Mouse (Mus musculus) midbrain, embryonic 14.5 days (tissue): ENCODE data around the gene Rab43. TPM values are rescaled to one million over a fixed set of nuclear protein-coding genes. Genes with fewer than 3 reads are reported as not detected.
A peak's percentile ranks its signal among the peaks of the same experiment; 100 is the strongest.

Experiments
- ATAC-seq: fragments of 200-750 bp; cut with Nextera tagmentation; 2 replicates; pipeline ENCODE4 v1.8.0; 2017; ENCODE audit warnings: moderate number of reproducible peaks, moderate library complexity; ENCODE audit not compliant: low FRiP score, low TSS enrichment
- DNase-seq: peaks from one replicate; pipeline ENCODE4 v3.0.0-alpha.2; 2015
- H3K27ac ChIP-seq: fragments of 300-500 bp; sonication (generic); replicated peaks from 2 replicates; pipeline ENCODE4 v1.5.1; 2014; ENCODE audit warnings: mild to moderate bottlenecking, low read depth, low read length, moderate library complexity
- H3K27me3 ChIP-seq: fragments of 300-500 bp; sonication (generic); 2 replicates; pipeline ENCODE4 v1.6.1; 2014; ENCODE audit warnings: low read length, control low read depth, mixed read lengths; ENCODE audit not compliant: control insufficient read depth, insufficient read depth
- H3K36me3 ChIP-seq: fragments of 300-500 bp; sonication (generic); 2 replicates; pipeline ENCODE4 v1.6.1; 2014; ENCODE audit warnings: low read length, control low read depth; ENCODE audit not compliant: control insufficient read depth, insufficient read depth
- H3K4me1 ChIP-seq: fragments of 300-500 bp; sonication (generic); 2 replicates; pipeline ENCODE4 v1.6.1; 2014; ENCODE audit warnings: mild to moderate bottlenecking, antibody characterized with exemption, low read length, control low read depth; ENCODE audit not compliant: control insufficient read depth, insufficient read depth
- H3K4me2 ChIP-seq: fragments of 300-500 bp; sonication (generic); 2 replicates; pipeline ENCODE4 v1.6.1; 2014; ENCODE audit warnings: mild to moderate bottlenecking, low read length, moderate library complexity
- H3K4me3 ChIP-seq: fragments of 300-500 bp; sonication (generic); replicated peaks from 2 replicates; pipeline ENCODE4 v1.5.1; 2014; ENCODE audit warnings: low read depth, low read length
- H3K9ac ChIP-seq: fragments of 300-500 bp; sonication (generic); replicated peaks from 2 replicates; pipeline ENCODE4 v1.6.1; 2014; ENCODE audit warnings: mild to moderate bottlenecking, low read length, moderate library complexity
- H3K9me3 ChIP-seq: fragments of 300-500 bp; sonication (generic); 2 replicates; pipeline ENCODE4 v1.6.1; 2016; ENCODE audit warnings: low read length, control low read depth, mixed read lengths; ENCODE audit not compliant: control insufficient read depth
- WGBS: fragments of 180-500 bp; shearing (Covaris S2); extraction: QIAGEN DNeasy Blood & Tissue Kit; methylation state at CpG from one replicate; pipeline ENCODE4 v1.1.7; 2014; 5-methylcytosine and 5-hydroxymethylcytosine counted together
- polyA plus RNA-seq: library from polyadenylated mRNA; unstranded; fragments of >200 nt; fragmentation: Nextera tagmentation; extraction: Ambion mirVana; gene quantifications from 2 replicates; pipeline ENCODE4 v1.2.1, GENCODE M21; 2014

The Rab43 gene
- polyA plus RNA-seq, 1 experiment from 2014 or later: 9.2 TPM

DNA sequence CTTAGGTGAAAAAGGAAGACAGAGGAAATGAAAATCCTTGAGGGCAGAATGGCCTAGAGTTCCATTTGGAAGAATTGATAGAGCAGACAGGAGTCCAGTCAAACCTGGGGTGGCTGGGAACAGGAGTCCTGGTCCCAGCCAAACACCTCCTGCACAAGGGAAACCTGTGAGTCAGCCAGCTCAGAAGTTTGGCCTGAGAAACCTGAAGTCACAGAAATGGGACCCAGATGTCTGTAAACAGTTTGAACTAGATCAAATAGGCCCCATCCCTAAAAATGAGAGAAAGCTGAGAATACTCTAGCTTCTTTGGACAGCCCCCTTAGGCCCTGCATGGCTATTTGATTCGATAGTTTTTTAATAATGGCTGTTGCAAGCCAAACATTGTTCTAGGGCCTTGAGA is 692 bp upstream of the Rab43 start:
- Histone ChIP-seq H3K36me3 (peaks cover 34% of the 10 kb centered on the region), H3K27ac (no peak overlapping the region), H3K9ac (no peak overlapping the region), H3K4me2 (peak overlapping the region; percentile 93; the same call in 1 of the 2 replicates), H3K27me3 (no peaks in the 10 kb centered on the region), H3K4me3 (no peak overlapping the region), H3K4me1 (peaks cover 8% of the 10 kb centered on the region; the same call in 1 of the 2 replicates), H3K9me3 (no peaks in the 10 kb centered on the region)
- ATAC-seq: no peak
- DNase-seq: no peak
- WGBS: 76% methylated on average over 1 of the region's 1 CpGs

- WGBS: under 1% methylated on average over 77 of the region's 77 CpGs
Measured at GRCm38 (mm10) chr6:87810713-87811669, 973 bp downstream of the Rab43 start.

DNA sequence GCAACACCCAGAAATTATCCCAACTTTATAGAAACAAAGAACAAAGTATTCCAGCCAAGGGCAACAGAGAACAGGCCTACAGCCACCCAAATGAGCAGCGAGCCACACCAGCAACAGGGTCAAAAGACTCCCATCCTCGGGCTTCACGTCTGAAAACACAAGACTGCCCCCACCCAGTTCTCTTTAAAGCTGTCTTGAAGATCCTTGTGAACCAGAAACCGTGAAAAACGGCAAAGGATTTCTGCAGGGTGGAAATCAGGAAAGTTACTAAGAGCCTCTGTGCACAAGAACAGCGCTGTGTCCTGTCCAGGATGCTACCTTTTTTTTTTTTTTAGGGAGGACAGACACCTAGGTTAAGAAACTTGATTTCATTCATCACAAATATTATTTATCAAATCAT is 1.7 kb downstream of the Rab43 start:
- Histone ChIP-seq H3K27me3 (no peaks in the 10 kb centered on the region), H3K4me2 (peak overlapping the region; percentile 93), H3K27ac (no peak overlapping the region), H3K9me3 (no peaks in the 10 kb centered on the region), H3K36me3 (peaks cover 15% of the 10 kb centered on the region), H3K4me1 (peaks cover 8% of the 10 kb centered on the region; the same call in 1 of the 2 replicates), H3K9ac (no peak overlapping the region), H3K4me3 (peak overlapping the region; percentile 66)
- DNase-seq (no peak), ATAC-seq (no peak)
- WGBS: 32% methylated on average over 6 of the region's 6 CpGs

More at GRCm38 (mm10) chr6:87810713-87811669, 973 bp downstream of the Rab43 start:
- peak overlapping the region; percentile 60 for H3K27ac ChIP-seq
- DNase-seq (peak; percentile 68), ATAC-seq (peak; percentile 24)
- H3K9ac ChIP-seq: peak overlapping the region; percentile 73
- H3K36me3 ChIP-seq: peaks cover 20% of the 10 kb centered on the region
- H3K4me3 ChIP-seq: peak overlapping the region; percentile 66
- no peaks in the 10 kb centered on the region for H3K9me3 ChIP-seq
- H3K4me2 ChIP-seq: peak overlapping the region; percentile 93
- H3K4me1 ChIP-seq: peaks cover 8% of the 10 kb centered on the region; the same call in 1 of the 2 replicates
- H3K27me3 ChIP-seq: no peaks in the 10 kb centered on the region

DNA sequence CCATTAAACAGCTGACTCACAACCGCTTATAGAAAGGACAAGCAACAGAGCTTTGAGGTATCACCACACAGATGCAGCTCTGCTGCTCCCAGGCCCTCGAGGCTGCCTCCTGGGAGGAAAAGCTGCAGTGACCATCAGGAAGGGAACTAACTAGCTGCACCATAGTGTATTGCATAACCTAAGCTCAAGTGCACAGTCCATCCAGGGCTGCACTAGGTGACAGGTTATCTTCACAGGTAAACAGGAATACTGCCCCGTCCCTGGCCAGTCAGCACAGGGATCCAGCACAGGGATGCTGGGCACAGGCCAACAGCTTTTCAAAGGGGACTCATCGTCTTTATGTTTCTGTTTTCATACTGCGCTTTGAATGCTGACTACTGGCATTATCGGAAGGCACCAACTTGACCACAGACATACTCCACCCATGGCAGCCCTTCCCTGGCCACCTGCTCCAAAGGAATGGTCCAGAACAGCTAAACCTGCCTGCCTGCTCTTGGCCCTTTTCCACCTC is 2.3 kb downstream of the Rab43 start:
- Histone ChIP-seq H3K9ac (no peak overlapping the region), H3K4me2 (no peak overlapping the region)
- no peak for DNase-seq

DNA sequence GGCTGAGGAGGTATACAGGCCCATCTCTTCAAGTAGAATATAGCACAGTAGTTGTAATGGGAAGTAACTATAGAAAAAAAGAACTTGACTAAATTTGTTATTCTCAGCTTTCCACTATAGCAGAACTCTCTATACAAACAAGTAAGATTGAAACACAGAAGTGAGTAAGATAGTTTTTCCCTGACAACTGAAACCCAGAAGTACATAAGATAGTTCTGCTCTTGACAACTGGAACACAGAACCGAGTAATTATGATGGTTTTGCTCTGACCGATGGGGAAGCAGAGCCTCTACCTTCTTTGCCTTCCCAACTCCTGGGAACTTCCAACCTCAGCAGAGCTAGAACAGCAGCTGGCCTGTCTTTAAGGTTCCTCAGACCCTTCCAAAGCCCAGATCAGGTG is 2.8 kb downstream of the Rab43 start:
- Histone ChIP-seq H3K9ac (no peak overlapping the region), H3K4me3 (no peak overlapping the region), H3K4me1 (peaks cover 8% of the 10 kb centered on the region; the same call in 1 of the 2 replicates), H3K27me3 (no peaks in the 10 kb centered on the region), H3K36me3 (peaks cover 6% of the 10 kb centered on the region), H3K27ac (no peak overlapping the region), H3K9me3 (no peaks in the 10 kb centered on the region), H3K4me2 (no peak overlapping the region)
- DNase-seq: no peak
- 84% methylated on average over 2 of the region's 2 CpGs for WGBS
- ATAC-seq: no peak

More for the DNA sequence above, 2.3 kb downstream of the Rab43 start:
- Histone ChIP-seq H3K27ac (no peak overlapping the region), H3K9me3 (no peaks in the 10 kb centered on the region), H3K27me3 (no peaks in the 10 kb centered on the region), H3K4me1 (peaks cover 8% of the 10 kb centered on the region; the same call in 1 of the 2 replicates), H3K4me3 (no peak overlapping the region), H3K36me3 (peaks cover 11% of the 10 kb centered on the region)
- 95% methylated on average over 6 of the region's 6 CpGs for WGBS
- ATAC-seq: no peak

DNA sequence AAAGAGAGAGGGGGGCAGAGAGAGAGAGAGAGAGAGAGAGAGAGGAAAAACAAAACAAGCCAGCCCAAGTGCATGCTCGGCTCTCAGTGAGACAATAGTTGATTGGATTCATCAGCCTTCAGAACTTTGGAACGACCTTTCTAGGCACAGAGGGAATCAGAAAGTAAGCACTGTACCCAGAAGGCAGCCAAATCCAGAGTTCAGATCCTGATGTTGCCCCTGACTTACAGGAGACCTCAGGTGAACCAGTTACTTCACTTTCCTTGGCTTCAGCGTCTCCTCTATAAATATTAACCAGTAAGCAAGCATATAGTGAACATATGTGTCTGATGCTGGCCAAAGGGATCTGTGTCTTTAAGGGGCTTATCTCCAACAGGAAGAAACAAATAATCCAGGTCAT is 3.4 kb downstream of the Rab43 start:
- no peak overlapping the region for H3K27ac ChIP-seq
- H3K4me3 ChIP-seq: no peak overlapping the region
- no peaks in the 10 kb centered on the region for H3K27me3 ChIP-seq
- 82% methylated on average over 3 of the region's 3 CpGs for WGBS
- no peaks in the 10 kb centered on the region for H3K9me3 ChIP-seq
- peaks cover 8% of the 10 kb centered on the region; the same call in 1 of the 2 replicates for H3K4me1 ChIP-seq
- ATAC-seq (no peak), DNase-seq (no peak)
- no peak overlapping the region for H3K9ac ChIP-seq
- no peak overlapping the region for H3K4me2 ChIP-seq
- H3K36me3 ChIP-seq: peaks cover 5% of the 10 kb centered on the region; the same call in 1 of the 2 replicates

DNA sequence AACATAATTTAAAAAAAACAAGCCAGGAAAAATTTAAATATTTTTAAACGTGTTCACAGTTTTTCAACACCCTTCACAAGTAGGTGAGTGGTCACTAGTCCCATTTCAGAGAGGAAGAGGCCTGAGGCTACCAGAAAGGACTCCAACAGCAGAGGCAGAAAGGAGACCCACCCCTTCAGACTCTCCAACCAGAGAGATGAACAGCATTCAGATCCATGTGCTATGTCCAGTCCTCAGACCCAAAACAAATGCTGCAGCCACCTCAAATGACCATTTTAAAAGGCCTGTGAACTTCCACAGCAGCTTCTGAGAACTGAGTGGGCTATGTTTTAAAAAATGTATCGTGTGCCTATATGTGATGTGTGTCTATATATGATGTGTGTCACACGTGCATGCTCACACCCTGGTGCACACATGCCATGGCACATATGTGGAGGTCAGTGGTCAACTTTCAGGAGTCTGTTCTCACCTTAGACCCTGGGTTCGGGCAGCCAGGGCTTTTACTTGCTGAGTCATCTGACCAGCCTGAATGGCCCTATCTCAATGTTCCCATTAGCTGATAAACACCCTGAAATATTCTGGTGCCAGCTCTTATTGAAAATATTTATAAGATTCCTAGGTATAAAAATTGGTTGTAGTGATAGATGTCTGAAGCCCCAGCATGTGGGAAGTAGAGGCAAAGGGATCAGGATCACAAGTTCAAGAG is 4.1 kb downstream of the Rab43 start:
- DNase-seq (no peak), ATAC-seq (no peak)
- 85% methylated on average over 4 of the region's 4 CpGs for WGBS
- Histone ChIP-seq H3K27me3 (no peaks in the 10 kb centered on the region), H3K36me3 (0 out of 2 replicates have a peak, but pooled peaks cover 2% of the 10 kb centered on the region), H3K4me2 (no peak overlapping the region), H3K27ac (no peak overlapping the region), H3K4me3 (no peak overlapping the region), H3K9ac (no peak overlapping the region), H3K9me3 (no peaks in the 10 kb centered on the region), H3K4me1 (peaks cover 8% of the 10 kb centered on the region; the same call in 1 of the 2 replicates)

DNA sequence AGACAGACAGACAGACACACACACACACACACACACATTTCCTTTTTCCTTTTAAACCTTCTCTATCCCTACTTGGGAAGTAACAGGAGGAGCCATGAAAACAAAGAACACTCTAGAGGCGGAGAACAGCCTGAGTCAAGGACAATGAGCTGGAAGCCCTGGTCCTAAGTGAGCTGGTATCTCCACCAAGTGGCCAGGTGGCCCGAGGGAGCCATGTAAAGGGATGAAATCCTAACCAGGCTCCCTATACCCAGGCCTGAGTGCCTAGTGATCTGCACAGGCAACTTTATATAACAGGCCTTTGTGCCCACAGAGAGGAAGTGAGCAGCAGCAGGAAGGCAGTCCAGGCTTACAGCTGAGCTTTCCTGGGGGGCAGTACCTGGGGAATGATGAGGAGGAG is 5.1 kb downstream of the Rab43 start:
- H3K9ac ChIP-seq: no peak overlapping the region
- ATAC-seq: no peak

More for the DNA sequence above, 5.1 kb downstream of the Rab43 start:
- Histone ChIP-seq H3K4me3 (no peak overlapping the region), H3K9me3 (no peaks in the 10 kb centered on the region), H3K36me3 (0 out of 2 replicates have a peak, but pooled peaks cover 2% of the 10 kb centered on the region), H3K27me3 (no peaks in the 10 kb centered on the region), H3K27ac (no peak overlapping the region), H3K4me1 (peaks cover 8% of the 10 kb centered on the region; the same call in 1 of the 2 replicates), H3K4me2 (no peak overlapping the region)
- no peak for DNase-seq
- WGBS: 61% methylated on average over 2 of the region's 2 CpGs
